In the genomic region with DNA sequence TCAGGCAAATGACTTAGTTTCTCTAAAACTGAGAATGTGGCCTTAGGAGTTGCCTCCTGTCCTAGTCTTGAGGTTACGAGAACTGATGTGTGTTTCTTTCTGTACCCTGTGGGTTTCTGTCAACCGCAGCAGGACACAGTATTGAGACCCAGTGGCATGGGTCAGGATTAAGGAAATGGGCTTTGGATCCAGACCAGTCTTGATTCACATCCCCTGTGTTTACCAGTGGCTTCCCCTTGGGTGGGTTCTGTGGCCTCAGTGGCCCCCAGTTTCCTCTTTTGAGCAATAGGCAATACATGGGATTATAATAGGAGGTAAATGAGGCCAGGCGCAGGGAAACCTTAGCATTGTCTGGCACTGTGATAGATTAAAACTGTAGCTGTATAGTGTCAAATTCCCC, we compare ENCODE assay signal across 9 mouse cellular contexts. TPM values are rescaled to one million over a fixed set of nuclear protein-coding genes. Genes with fewer than 3 reads are reported as not detected.
DNase-seq lines count a peak whose midpoint lies in the region; TF ChIP-seq lines count a peak whose summit lies in the region.
"Had no signal": no experiment of that assay in that cellular context is flagged by ENCODE, and none has a peak within 500 bp of the region (broad histone marks: within the 10 kb centered on the region; RNA-seq: fewer than 3 reads in every experiment).

No protein-coding gene starts in this region.

- H3K27ac ChIP-seq in gastrocnemius, adult 2 months: peak overlapping the region; percentile 98
- no peak overlapping the region for H3K27ac ChIP-seq in hindbrain, embryonic 10.5 days

- no peak for TF ChIP-seq CTCF in gastrocnemius, adult 2 months (IDR thresholded peaks at IDR 0.05)
- no peak for TF ChIP-seq CTCF in C2C12 (IDR thresholded peaks at IDR 0.05; ENCODE audit: control insufficient read depth, insufficient read depth, insufficient read length)

- peaks cover 9% of the 10 kb centered on the region for H3K79me2 ChIP-seq in C2C12 (ENCODE audit: control insufficient read depth, insufficient read depth)

- WGBS in hindbrain, embryonic 10.5 days: 86% methylated on average over 3 of the region's 3 CpGs

- no peaks in the 10 kb centered on the region for H3K79me3 ChIP-seq in C2C12 (ENCODE audit: low read depth)

- no peaks in the 10 kb centered on the region for H3K27me3 ChIP-seq in C2C12 (ENCODE audit: control insufficient read depth, insufficient read depth, insufficient read length)
- peaks cover 7% of the 10 kb centered on the region; the same call in 1 of the 2 replicates for H3K27me3 ChIP-seq in hindbrain, embryonic 10.5 days (ENCODE audit: insufficient read depth, poor library complexity, severe bottlenecking)

- H3ac ChIP-seq in C2C12 (ENCODE audit: control insufficient read depth, insufficient read length, low read depth): no peak overlapping the region

- H3K4me3 ChIP-seq in gastrocnemius, adult 2 months: peak overlapping the region; percentile 90
- H3K4me3 ChIP-seq in C2C12 (ENCODE audit: insufficient read depth, poor library complexity, severe bottlenecking): peak overlapping the region; percentile 45
- peak overlapping the region; percentile 79 for H3K4me3 ChIP-seq in hindbrain, embryonic 10.5 days

- peaks cover 35% of the 10 kb centered on the region for H3K4me1 ChIP-seq in hindbrain, embryonic 10.5 days (replicated peaks)

- no peaks in the 10 kb centered on the region for H3K9me3 ChIP-seq in hindbrain, embryonic 10.5 days

- intact Hi-C loops in gastrocnemius, adult 2 months (cut with DNase I): no loop called here
- intact Hi-C loops in gastrocnemius, postnatal 14 days (cut with DNase I; ENCODE audit: low total_unique reads): no loop called here

- no peak for DNase-seq in gastrocnemius, adult 2 months
- no peak for DNase-seq in gastrocnemius, postnatal 14 days
- no peak for DNase-seq in hindbrain, embryonic 10.5 days (ENCODE audit: low spot score)
- peak; percentile 12 for DNase-seq in lung, postnatal 25 days (ENCODE audit: low spot score)
- no peak for DNase-seq in T-cell, adult 2 months (ENCODE audit: low spot score)
- DNase-seq in adrenal gland, postnatal 36 days: no peak
- no peak for DNase-seq in frontal cortex, postnatal 10 days (ENCODE audit: low spot score in 2 of 2)
- DNase-seq: gastrocnemius, postnatal 36 days had no signal

- peaks cover 38% of the 10 kb centered on the region for H3K36me3 ChIP-seq in C2C12 (ENCODE audit: control insufficient read depth, insufficient read depth)
- H3K36me3 ChIP-seq in hindbrain, embryonic 10.5 days: peaks cover 34% of the 10 kb centered on the region

TF ChIP-seq in C2C12, 6 proteins besides CTCF, POLR2A, EP300 and RAD21:
- TF ChIP-seq MYOG (IDR thresholded peaks at IDR 0.05; ENCODE audit: control insufficient read depth, extremely low read depth, insufficient read length): no peak
- TF ChIP-seq MAX (IDR thresholded peaks at IDR 0.05): no peak
- no peak for TF ChIP-seq FOSL1 (IDR thresholded peaks at IDR 0.05; ENCODE audit: insufficient read depth, low read length, poor library complexity, severe bottlenecking)
- TF ChIP-seq CEBPB (IDR thresholded peaks at IDR 0.05; ENCODE audit: low read depth): no peak
- no peak for TF ChIP-seq MYOD1 (IDR thresholded peaks at IDR 0.05; ENCODE audit: control insufficient read depth, insufficient read length, low read depth)
- TF ChIP-seq USF1 (IDR thresholded peaks at IDR 0.05; ENCODE audit: low read depth): no peak

RNA-seq across cellular contexts. Expression of gene Snx21, which starts 1.4 kb away (rescaled TPM):
- 10 to 100 TPM; 20.6 to 25.6 TPM for total RNA-seq in gastrocnemius, adult 2 months (2021)
- 10 to 100 TPM; 18.0 to 18.7 TPM for total RNA-seq in gastrocnemius, postnatal 14 days (2021)
- 19.5 TPM for polyA plus RNA-seq in C2C12 (2012; fragmentation: generic; extraction: Trizol)
- 10.8 and 13.7 TPM in 2 replicates for polyA plus RNA-seq in hindbrain, embryonic 10.5 days (2016; fragmentation: Nextera tagmentation; extraction: Ambion mirVana)
- 10 to 100 TPM; 29.2 to 35.3 TPM for total RNA-seq in adrenal gland, postnatal 36 days (2021)

RNA-seq across cellular contexts. Expression of gene Tnnc2, which starts 7.3 kb away (rescaled TPM):
- total RNA-seq in gastrocnemius, adult 2 months (2021): over 10,000 TPM; 14,820 to 17,621 TPM
- over 10,000 TPM; 14,912 to 15,737 TPM for total RNA-seq in gastrocnemius, postnatal 14 days (2021)
- polyA plus RNA-seq in C2C12 (2012; fragmentation: generic; extraction: Trizol): 4.7 TPM
- polyA plus RNA-seq in hindbrain, embryonic 10.5 days (2016; fragmentation: Nextera tagmentation; extraction: Ambion mirVana): not detected in 2 replicates
- total RNA-seq in adrenal gland, postnatal 36 days (2021): under 1 TPM in 1 of 2 experiments, not detected in 1; 0.53 TPM

RNA-seq across cellular contexts. Expression of gene Ube2c, which starts 17.3 kb away (rescaled TPM):
- under 1 TPM; 0.20 to 0.33 TPM for total RNA-seq in gastrocnemius, adult 2 months (2021)
- total RNA-seq in gastrocnemius, postnatal 14 days (2021): 1 to 10 TPM; 6.9 to 8.1 TPM
- polyA plus RNA-seq in C2C12 (2012; fragmentation: generic; extraction: Trizol): 279 TPM
- polyA plus RNA-seq in hindbrain, embryonic 10.5 days (2016; fragmentation: Nextera tagmentation; extraction: Ambion mirVana): 588 and 602 TPM in 2 replicates
- total RNA-seq in adrenal gland, postnatal 36 days (2021): 10 to 100 TPM in 1 of 2 experiments, 1 to 10 TPM in 1; 7.0 to 10.4 TPM

RNA-seq across cellular contexts. Expression of gene Acot8, which starts 17.6 kb away (rescaled TPM):
- 1 to 10 TPM; 7.9 to 8.6 TPM for total RNA-seq in gastrocnemius, adult 2 months (2021)
- total RNA-seq in gastrocnemius, postnatal 14 days (2021): 1 to 10 TPM; 9.0 to 9.7 TPM
- 20.5 TPM for polyA plus RNA-seq in C2C12 (2012; fragmentation: generic; extraction: Trizol)
- 16.5 and 17.7 TPM in 2 replicates for polyA plus RNA-seq in hindbrain, embryonic 10.5 days (2016; fragmentation: Nextera tagmentation; extraction: Ambion mirVana)
- total RNA-seq in adrenal gland, postnatal 36 days (2021): 10 to 100 TPM; 31.5 to 33.6 TPM

RNA-seq across cellular contexts. Expression of gene Zswim3, which starts 17.9 kb away (rescaled TPM):
- 1 to 10 TPM; 1.2 to 1.4 TPM for total RNA-seq in gastrocnemius, adult 2 months (2021)
- total RNA-seq in gastrocnemius, postnatal 14 days (2021): 1 to 10 TPM; 1.1 to 1.2 TPM
- 2.9 TPM for polyA plus RNA-seq in C2C12 (2012; fragmentation: generic; extraction: Trizol)
- 9.3 and 12.4 TPM in 2 replicates for polyA plus RNA-seq in hindbrain, embryonic 10.5 days (2016; fragmentation: Nextera tagmentation; extraction: Ambion mirVana)
- total RNA-seq in adrenal gland, postnatal 36 days (2021): 1 to 10 TPM; 4.0 to 4.7 TPM

Comparison
In these comparisons a context has a peak if more than half of its experiments do, and no peak if none do; other contexts are left out.
1. RNA of gene Ube2c, which starts 17.3 kb away (total RNA-seq): 7.0 to 10.4 TPM in adrenal gland, postnatal 36 days and 6.9 to 8.1 TPM in gastrocnemius, postnatal 14 days; 0.20 to 0.33 TPM in gastrocnemius, adult 2 months; every median in the first group is over 4 times any median in the second.
2. RNA of gene Tnnc2, which starts 7.3 kb away (total RNA-seq): 14,820 to 17,621 TPM in gastrocnemius, adult 2 months and 14,912 to 15,737 TPM in gastrocnemius, postnatal 14 days; 0.53 TPM in adrenal gland, postnatal 36 days; every median in the first group is over 1,000 times any median in the second.
3. Peak in every context shown above with its lines, with median percentiles within 50 percentile points of each other: H3K4me3 ChIP-seq.